Mouse (Mus musculus): ENCODE data around the gene Cacnb4.

Cacnb4 gene

GRCm38 (mm10) chr2:52647255-52647998 is 29.2 kb downstream of the Cacnb4 start:
- DNase-seq (ENCODE audit: low spot score): no peak

DNA sequence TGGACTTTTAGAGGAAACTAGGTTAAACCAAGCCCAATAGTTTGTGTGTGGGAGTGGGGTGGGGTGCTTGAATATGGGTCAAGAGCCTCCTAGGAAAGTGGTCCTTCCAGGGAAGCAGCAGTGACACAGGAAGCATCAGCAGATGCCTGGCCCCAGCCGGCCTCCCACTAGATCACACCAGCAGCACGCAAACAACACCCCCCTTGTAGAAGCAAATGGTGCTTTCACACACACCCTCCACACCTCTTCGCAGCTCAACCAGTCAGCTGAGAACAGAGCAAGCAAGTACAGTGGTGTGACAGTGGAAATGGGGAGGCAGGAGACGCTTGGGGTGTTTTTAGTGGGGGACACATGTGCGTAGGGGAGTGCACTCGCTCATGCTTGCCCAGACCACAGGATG is 33.0 kb downstream of the Cacnb4 start:
- DNase-seq (ENCODE audit: low spot score): no peak

- no peak for DNase-seq (ENCODE audit: low spot score)
Measured at GRCm38 (mm10) chr2:52639530-52639875, 37.1 kb downstream of the Cacnb4 start.

DNA sequence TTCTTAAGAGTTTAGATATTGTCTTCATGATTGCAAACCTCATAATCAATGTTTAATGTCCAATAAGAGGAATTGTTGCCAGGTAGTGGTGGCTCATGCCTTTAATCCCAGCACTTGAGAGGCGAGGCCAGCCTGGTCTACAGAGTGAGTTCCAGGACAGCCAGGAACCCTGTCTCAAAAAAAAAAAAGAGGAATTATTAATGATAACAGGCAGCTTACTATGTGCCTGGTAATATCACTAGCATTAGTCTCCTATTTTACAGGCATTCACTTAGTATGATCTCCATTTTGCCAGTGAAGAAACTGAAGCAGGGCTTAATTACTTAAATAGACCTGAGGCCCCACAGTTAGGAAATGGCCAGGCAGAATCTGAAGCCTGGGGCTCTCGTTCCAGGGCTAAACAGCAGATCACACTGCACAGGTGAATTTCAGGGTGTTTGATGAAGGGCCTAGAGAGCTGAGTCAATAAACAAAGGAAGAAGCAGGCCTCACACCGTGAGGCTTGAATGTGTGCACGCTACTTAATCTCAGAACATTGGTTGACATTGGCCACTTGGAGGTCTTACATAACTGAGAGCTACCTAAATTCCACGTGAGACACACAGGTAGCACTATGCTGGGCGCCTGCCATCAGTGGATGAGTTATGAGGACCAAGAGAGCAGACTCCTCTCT is 37.6 kb downstream of the Cacnb4 start:
- DNase-seq (ENCODE audit: low spot score): no peak

DNA sequence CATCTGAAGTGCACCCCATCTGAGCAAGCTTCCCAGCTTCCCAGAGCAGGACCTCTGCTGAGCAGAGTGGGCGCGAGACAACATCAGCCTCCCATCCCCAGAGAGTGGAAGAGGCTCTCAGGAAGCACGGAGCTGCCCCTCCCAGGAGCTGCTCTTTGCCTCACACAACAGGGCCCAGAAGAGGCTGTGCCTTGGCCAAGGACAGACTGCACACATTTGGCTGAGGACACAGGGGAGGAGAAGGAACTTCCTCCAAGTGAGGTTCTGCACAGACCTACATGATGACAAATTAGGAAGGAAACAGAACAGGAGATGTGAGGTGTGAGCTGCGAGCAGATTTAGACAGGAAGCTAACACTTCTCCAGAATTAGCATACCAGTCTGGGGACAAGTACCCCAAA is 38.4 kb downstream of the Cacnb4 start:
- no peak for DNase-seq (ENCODE audit: low spot score)

- no peak for DNase-seq (ENCODE audit: low spot score)
Measured at GRCm38 (mm10) chr2:52636051-52636450, 40.6 kb downstream of the Cacnb4 start.

GRCm38 (mm10) chr2:52635358-52635757 is 41.3 kb downstream of the Cacnb4 start:
- DNase-seq (ENCODE audit: low spot score): no peak

DNA sequence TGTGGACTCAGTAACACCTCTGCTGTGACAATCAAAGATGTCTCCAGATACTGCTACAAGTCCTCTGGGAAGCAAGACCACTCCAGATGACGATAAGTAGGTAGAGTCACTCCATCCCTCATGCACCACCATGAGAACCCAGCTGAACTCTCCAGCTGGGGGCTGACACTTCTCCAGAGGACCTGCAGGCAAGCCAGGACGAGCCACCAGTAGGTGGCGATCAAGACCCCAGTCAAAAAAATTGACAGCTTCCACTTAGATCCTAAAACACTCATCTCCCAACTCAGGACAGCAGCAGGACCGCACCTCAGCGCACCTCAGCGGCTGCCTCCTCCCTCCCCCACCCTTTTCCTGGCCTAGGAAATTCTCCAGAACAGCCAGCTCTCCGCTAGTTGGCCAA is 43.8 kb downstream of the Cacnb4 start:
- peak; percentile 69 for DNase-seq (ENCODE audit: low spot score)

GRCm38 (mm10) chr2:52628186-52628585 is 48.4 kb downstream of the Cacnb4 start:
- peak; percentile 44 for DNase-seq (ENCODE audit: low spot score)

DNA sequence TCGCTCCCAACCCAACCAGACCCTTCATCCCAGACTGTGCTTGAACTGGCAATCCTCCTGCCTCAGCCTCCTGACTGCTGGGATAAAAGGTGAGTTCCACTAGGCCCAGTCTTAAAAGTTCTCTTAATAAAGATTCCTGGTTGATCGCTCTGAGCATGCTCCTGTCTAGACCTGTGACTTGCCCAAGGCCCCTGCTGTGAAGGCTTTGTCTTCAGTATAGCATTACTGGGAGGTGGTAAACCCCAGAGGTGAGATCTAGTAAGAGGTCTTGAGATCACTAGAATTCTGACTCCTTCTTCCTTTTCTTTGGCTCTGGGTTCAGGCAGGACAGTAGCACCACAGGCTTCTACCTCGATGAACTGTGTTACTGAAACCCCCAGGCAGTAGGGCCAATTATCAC is 50.4 kb downstream of the Cacnb4 start:
- DNase-seq (ENCODE audit: low spot score): no peak

GRCm38 (mm10) chr2:52625731-52626130 is 50.9 kb downstream of the Cacnb4 start:
- no peak for DNase-seq (ENCODE audit: low spot score)

DNA sequence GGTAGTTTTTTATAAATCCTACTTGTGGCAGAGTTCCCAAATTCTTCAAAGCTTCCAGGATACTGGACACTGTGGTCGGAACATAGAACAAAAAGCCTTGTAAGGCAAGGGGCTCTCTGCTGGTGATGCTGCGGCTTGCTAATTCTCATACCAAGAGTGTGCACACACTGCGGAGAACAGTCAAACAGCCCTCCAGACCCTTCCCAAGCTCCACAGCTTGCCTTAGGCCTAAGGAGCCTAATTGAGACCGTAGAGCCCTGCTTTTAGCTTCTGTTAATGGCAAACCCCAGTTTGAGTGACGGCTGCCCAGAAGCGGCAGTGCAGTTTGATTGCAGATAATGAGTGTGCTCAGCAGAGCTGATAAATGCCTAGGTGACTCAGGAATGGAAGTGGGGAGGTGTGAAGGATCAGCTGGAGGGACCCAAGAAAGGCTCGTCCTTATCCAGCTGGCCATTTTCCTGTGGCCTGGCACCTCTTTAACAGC is 52.7 kb downstream of the Cacnb4 start:
- no peak for DNase-seq (ENCODE audit: low spot score)

GRCm38 (mm10) chr2:52623461-52623860 is 53.2 kb downstream of the Cacnb4 start:
- DNase-seq (ENCODE audit: low spot score): peak; percentile 49

- no peak for DNase-seq (ENCODE audit: low spot score)
Measured at GRCm38 (mm10) chr2:52622616-52623015, 54.0 kb downstream of the Cacnb4 start.

- no peak for DNase-seq (ENCODE audit: low spot score)
Measured at GRCm38 (mm10) chr2:52619406-52619974, 57.1 kb downstream of the Cacnb4 start.

DNA sequence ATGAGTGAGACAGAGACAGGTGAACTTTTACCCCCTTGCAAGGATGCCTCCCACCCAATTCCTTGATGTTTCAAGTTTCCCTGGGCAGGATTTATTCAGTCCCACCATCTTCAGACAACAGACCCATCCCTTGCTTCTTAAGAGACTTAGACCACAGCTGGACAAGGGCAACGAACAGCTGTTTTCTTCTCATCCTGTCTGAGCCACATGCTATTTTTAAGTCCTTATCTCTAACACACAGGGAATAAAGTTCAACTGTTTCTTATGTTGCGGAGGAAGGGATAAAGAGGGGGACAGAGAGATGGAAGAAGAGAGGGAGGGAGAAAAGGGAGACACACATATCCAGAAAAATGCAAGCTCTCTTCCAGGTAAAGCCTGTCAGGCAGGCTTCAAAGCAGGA is 57.8 kb downstream of the Cacnb4 start:
- no peak for DNase-seq (ENCODE audit: low spot score)

- DNase-seq (ENCODE audit: low spot score): no peak
Measured at GRCm38 (mm10) chr2:52615429-52615828, 61.2 kb downstream of the Cacnb4 start.

GRCm38 (mm10) chr2:52613888-52614287 is 62.7 kb downstream of the Cacnb4 start:
- no peak for DNase-seq (ENCODE audit: low spot score)

DNA sequence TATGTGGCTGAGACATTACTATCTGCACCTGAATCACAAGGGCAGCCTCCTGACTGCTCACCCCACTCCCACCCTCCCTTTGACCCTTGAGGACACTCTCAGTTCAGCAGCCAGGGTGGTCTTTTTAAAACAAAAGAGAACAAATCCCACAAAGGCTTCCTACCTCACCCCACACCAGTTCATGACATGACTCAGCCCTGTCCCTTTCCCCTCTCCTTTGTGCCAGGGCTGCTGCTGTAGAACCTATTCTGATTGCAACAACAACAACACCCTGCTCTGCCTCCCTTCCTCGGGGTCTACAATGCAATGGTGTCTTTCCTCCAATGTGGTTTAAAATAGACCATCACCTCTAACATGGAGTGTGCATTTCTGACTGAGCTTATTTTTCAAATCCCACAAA is 67.1 kb downstream of the Cacnb4 start:
- DNase-seq (ENCODE audit: low spot score): no peak

DNA sequence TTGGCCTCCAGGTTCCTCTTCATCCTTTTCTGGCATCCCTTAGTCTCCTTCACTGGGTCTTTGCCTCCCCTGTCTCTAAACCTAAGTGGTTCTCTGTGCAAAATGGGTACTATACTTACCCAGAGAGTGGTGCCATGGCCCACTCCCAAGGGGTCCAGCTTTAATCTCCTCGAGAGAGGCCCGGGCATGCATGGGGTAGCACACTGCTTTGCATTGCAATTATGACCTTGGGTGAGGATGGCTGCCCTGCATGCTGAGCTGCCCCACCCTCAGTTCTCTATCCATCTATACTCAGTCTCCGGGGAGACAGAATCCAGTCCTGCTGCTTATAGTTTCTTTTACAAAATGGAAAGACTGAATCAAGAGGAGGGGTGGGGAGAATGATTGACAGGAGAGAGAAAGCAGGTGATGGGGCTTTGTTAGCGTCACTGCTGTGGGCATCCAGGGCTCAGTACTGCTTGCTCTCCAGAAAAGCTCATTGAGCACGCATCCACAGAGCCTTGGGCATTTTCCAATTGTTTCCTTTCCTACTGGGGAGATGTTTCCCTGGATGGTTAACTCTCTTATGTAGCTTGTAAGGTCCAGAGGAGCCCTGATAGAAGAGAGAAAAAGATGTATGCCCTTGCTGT is 68.7 kb downstream of the Cacnb4 start:
- DNase-seq (ENCODE audit: low spot score): no peak

- no peak for DNase-seq (ENCODE audit: low spot score)
Measured at GRCm38 (mm10) chr2:52606331-52606730, 70.3 kb downstream of the Cacnb4 start.

GRCm38 (mm10) chr2:52605321-52605720 is 71.3 kb downstream of the Cacnb4 start:
- DNase-seq (ENCODE audit: low spot score): peak; percentile 77

DNA sequence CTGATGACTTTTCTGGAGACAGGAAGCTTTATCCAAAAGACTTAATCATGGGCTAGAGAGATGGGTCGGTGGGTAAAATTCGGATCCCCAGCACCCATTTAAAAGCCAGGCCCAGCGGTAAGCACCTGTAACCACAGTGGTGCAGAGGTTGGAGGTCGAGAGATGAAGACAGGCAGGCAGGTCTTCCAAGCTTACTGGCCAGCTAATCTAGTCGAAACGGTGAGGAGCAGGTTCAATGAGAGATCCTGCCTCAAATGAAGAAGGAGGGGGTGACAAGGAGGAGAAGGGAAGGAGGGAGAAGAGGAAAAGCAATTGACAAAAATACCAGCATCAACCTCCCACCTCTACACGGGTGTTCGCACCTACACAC is 72.0 kb downstream of the Cacnb4 start:
- no peak for DNase-seq (ENCODE audit: low spot score)

Data from urinary bladder, postnatal 14 days (tissue).